Mouse (Mus musculus) MEL (cell line): Measurements from ENCODE around the gene Eef1g. TPM values are rescaled to one million over a fixed set of nuclear protein-coding genes. Genes with fewer than 3 reads are reported as not detected.

Experiments used
- DNase-seq: peaks from one replicate; pipeline ENCODE4 v3.0.0; 2011; ENCODE audit warnings: low read depth, low spot score
- H3K27ac ChIP-seq: 2 replicates; pipeline ENCODE4 v1.5.1; 2012; ENCODE audit warnings: low read depth, mild to moderate bottlenecking, control low read depth, low read length, moderate library complexity; ENCODE audit not compliant: control insufficient read depth
- H3K27me3 ChIP-seq, 2 experiments: fragments of 150-350 bp in 1 of 2; sonication (generic) in 1 of 2; 2 replicates each; pipeline ENCODE4 v1.6.1; 2012; ENCODE audit warnings: low read length in 2 of 2, mild to moderate bottlenecking in 2 of 2, improper control_type of control experiment in 1 of 2, moderate library complexity in 1 of 2; ENCODE audit not compliant: insufficient read depth in 2 of 2, control insufficient read depth in 1 of 2
- H3K36me3 ChIP-seq, 2 experiments: 2 replicates each; pipeline ENCODE4 v1.6.1; 2012 to 2014; ENCODE audit warnings: low read length in 2 of 2, improper control_type of control experiment in 1 of 2, inconsistent platforms in 1 of 2, mild to moderate bottlenecking in 1 of 2; ENCODE audit not compliant: insufficient read depth in 2 of 2, control insufficient read depth in 1 of 2
- H3K4me1 ChIP-seq, 2 experiments: fragments of 150-350 bp in 1 of 2; sonication (generic) in 1 of 2; 2 replicates each; pipeline ENCODE4 v1.6.1; 2012; ENCODE audit warnings: low read length in 2 of 2, improper control_type of control experiment in 1 of 2, mild to moderate bottlenecking in 1 of 2; ENCODE audit not compliant: insufficient read depth in 2 of 2, control insufficient read depth in 1 of 2
- H3K4me3 ChIP-seq, 2 experiments: fragments of 150-350 bp in 1 of 2; sonication (generic) in 1 of 2; 2 replicates each; pipeline ENCODE4 v1.5.1; 2012; ENCODE audit warnings: low read depth in 2 of 2, low read length in 2 of 2, mild to moderate bottlenecking in 2 of 2, moderate library complexity in 2 of 2, control low read depth in 1 of 2, improper control_type of control experiment in 1 of 2; ENCODE audit not compliant: control insufficient read depth in 1 of 2, insufficient read depth in 1 of 2
- H3K79me2 ChIP-seq: 2 replicates; pipeline ENCODE4 v1.6.1; 2012; ENCODE audit warnings: mild to moderate bottlenecking, low read length, moderate library complexity; ENCODE audit not compliant: control insufficient read depth, poor library complexity, insufficient read depth
- H3K9ac ChIP-seq: 2 replicates; pipeline ENCODE4 v1.6.1; 2012; ENCODE audit warnings: low read depth, mild to moderate bottlenecking, control low read depth, low read length, moderate library complexity; ENCODE audit not compliant: control insufficient read depth, poor library complexity, severe bottlenecking
- H3K9me3 ChIP-seq: fragments of 150-350 bp; sonication (generic); replicated peaks from 2 replicates; pipeline ENCODE4 v1.6.1; 2012; ENCODE audit warnings: mild to moderate bottlenecking, low read length, improper control_type of control experiment, moderate library complexity; ENCODE audit not compliant: insufficient read depth
- HCFC1 ChIP-seq: IDR thresholded peaks from 2 replicates; pipeline ENCODE4 v1.6.1; 2012; ENCODE audit warnings: low read depth, mild to moderate bottlenecking, inconsistent platforms, low read length, improper control_type of control experiment, moderate library complexity
- JUND ChIP-seq: IDR thresholded peaks from 2 replicates; pipeline ENCODE4 v1.6.1; 2011; ENCODE audit warnings: low read depth, mild to moderate bottlenecking, improper control_type of control experiment, low read length
- MAFK ChIP-seq: IDR thresholded peaks from 2 replicates; pipeline ENCODE4 v1.6.1; 2011; ENCODE audit warnings: low read depth, mild to moderate bottlenecking, low read length, improper control_type of control experiment, borderline replicate concordance
- MXI1 ChIP-seq: IDR thresholded peaks from 2 replicates; pipeline ENCODE4 v1.6.1; 2011; ENCODE audit warnings: mild to moderate bottlenecking, low read depth, low read length, improper control_type of control experiment
- MYB ChIP-seq: IDR thresholded peaks from 2 replicates; pipeline ENCODE4 v1.6.1; 2011; ENCODE audit warnings: mild to moderate bottlenecking, low read depth, low read length, improper control_type of control experiment
- USF1 ChIP-seq: IDR thresholded peaks from 2 replicates; pipeline ENCODE4 v1.6.1; 2014; ENCODE audit warnings: low read depth, mild to moderate bottlenecking, inconsistent platforms, low read length, improper control_type of control experiment, moderate library complexity
- ZKSCAN1 ChIP-seq: IDR thresholded peaks from 2 replicates; pipeline ENCODE4 v1.6.1; 2012; ENCODE audit warnings: low read depth, mild to moderate bottlenecking, inconsistent platforms, low read length, improper control_type of control experiment, moderate library complexity
- ZNF384 ChIP-seq: IDR thresholded peaks from 2 replicates; pipeline ENCODE4 v1.6.1; 2012; ENCODE audit warnings: low read depth, mild to moderate bottlenecking, inconsistent platforms, low read length, improper control_type of control experiment
- polyA plus RNA-seq, 2 experiments: library from polyadenylated mRNA; stranded (reverse) in 1 of 2; unstranded in 1 of 2; fragments of >175 nt in 1 of 2; fragments of >200 nt in 1 of 2; gene quantifications; 2 replicates each; pipeline versions ENCODE4 v1.2.1 to v1.2.4; 2012; ENCODE audit warnings: low replicate concordance in 2 of 2, low read depth in 1 of 2; ENCODE audit not compliant: insufficient read length in 2 of 2, insufficient read depth in 1 of 2, missing spikeins in 1 of 2
- total RNA-seq: library from RNA; depleted of rRNA; stranded (reverse); fragments of 300-350 nt; gene quantifications from 2 replicates; pipeline ENCODE4 v1.2.3, GENCODE M21; 2012

The Eef1g gene
- total and polyA plus RNA-seq, 3 experiments, result 1,362 to 1,817 (median 1,691) TPM

DNA sequence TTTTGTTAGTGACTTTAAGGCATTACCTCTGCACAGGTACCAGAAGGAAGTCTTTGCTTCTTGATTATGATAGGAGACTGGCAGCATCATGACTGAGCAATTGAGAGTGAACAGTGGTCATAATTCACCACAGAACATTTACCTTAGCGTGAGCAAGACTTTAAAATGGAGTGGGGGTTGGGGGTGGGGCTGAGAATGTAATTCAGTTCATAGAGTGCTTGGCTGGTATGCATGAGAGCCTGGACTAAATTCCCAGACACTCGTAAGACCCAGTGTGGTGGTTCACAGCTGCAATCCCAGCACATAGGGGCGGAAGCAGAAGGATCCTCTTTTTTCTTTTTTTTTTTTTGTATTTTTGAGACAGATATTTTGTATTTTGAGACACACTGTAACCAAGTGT is 52.5 kb downstream of the Eef1g start:
- H3K9ac ChIP-seq, result no peak overlapping the region
- no peak overlapping the region for H3K27ac ChIP-seq
- no peaks in the 10 kb centered on the region for H3K9me3 ChIP-seq
- no peak overlapping the region for H3K4me3 ChIP-seq
- no peak for TF ChIP-seq USF1
- TF ChIP-seq, all 39 proteins: peak for 0
- Histone ChIP-seq H3K27me3 (no peaks in the 10 kb centered on the region), H3K4me1 (no peaks in the 10 kb centered on the region), H3K79me2 (no peaks in the 10 kb centered on the region), H3K36me3 (no peaks in the 10 kb centered on the region)
- DNase-seq, result no peak

DNA sequence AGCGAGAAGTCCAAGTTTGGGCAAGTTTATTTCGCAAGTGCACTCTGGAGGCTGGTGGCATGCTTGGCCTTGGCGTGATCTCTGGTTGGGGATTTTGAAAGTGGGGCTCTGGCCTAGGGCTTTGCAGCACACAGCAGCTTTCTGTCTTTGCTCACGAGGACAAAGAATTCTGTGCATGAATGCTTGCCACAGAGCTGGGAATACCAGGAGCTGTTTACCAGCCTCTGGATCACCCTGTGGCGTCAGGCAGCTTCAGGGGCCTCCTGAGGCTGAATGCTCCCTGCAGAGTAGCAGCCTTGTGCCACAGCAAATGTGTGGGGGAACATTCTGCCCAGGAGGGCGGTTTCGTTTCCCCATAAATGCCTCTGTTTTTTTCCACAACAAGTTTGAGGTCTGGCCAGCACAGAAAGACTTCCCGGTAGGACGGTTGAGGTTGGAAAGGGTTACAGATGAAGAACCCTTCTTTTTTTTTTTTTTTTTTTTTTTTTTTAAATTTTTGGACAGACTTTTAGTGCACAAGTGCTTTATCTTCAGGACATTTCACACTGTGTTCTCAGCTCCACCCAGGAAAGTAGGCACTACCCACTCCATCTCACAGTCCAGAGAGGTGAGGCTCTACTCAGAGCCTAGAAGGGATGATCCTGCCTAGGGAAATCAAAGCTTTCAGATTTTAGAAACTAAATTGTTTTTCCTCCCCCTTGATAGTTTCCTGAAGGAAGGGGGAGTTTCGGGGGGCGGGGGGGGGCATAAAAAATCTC is 56.4 kb downstream of the Eef1g start:
- no peak overlapping the region for H3K27ac ChIP-seq
- DNase-seq, result no peak

DNA sequence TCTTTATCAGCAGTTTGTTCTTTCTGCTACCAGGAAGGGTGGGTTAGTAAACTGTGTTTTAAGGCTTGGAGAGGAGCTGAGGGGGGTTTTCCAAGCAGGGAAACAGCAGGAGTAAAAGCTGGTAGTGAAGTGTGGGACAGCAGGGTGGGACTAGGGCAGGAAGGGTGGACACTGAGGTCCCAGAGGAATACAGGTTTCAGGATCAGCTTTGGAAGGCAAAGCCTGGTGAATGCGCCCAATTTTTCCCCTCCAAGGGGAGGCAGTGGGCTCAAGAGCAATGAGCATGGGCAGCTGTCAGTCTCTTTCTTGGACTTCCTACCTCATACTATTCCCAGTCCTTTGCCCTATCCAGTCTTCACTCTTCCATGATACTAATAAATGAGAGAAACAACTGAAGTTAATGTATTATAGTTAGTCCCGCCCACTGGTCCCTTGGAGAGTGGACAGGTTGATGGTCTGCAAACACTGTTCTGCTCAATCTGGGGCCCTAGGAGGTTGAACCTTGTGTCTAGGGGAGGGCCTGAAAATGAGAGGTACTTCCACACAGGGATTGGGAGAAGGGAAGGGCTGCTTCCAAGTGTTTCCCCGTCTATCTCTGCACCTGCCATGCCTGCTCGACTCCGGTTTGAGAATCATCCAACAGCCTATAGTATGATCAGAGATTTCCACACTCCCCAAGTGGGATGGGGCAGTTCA is 58.9 kb downstream of the Eef1g start:
- no peak for TF ChIP-seq MXI1
- TF ChIP-seq ZKSCAN1, result no peak
- no peak for TF ChIP-seq JUND
- TF ChIP-seq HCFC1, result no peak

More for the DNA sequence above, 56.4 kb downstream of the Eef1g start:
- Histone ChIP-seq H3K9ac (no peak overlapping the region), H3K27me3 (no peaks in the 10 kb centered on the region), H3K4me1 (peaks cover 0 to 12% of the 10 kb centered on the region in 2 experiments; a peak in 3 of 4 replicates), H3K79me2 (no peaks in the 10 kb centered on the region), H3K36me3 (peaks cover 0 to 4% of the 10 kb centered on the region in 2 experiments; a peak in 2 of 4 replicates), H3K4me3 (no peak overlapping the region), H3K9me3 (no peaks in the 10 kb centered on the region)
- TF ChIP-seq MAFK, result no peak
- TF ChIP-seq ZNF384, result peak; percentile 13; the same call in 1 of the 2 replicates
- no peak for TF ChIP-seq MYB

More for the DNA sequence above, 58.9 kb downstream of the Eef1g start:
- H3K4me3 ChIP-seq, result no peak overlapping the region
- H3K36me3 ChIP-seq, result peaks cover 0 to 4% of the 10 kb centered on the region in 2 experiments; a peak in 2 of 4 replicates
- peaks cover 0 to 12% of the 10 kb centered on the region in 2 experiments; a peak in 3 of 4 replicates for H3K4me1 ChIP-seq
- H3K9ac ChIP-seq, result no peak overlapping the region
- H3K9me3 ChIP-seq, result no peaks in the 10 kb centered on the region
- no peak for DNase-seq
- H3K27me3 ChIP-seq, result no peaks in the 10 kb centered on the region
- H3K27ac ChIP-seq, result no peak overlapping the region
- H3K79me2 ChIP-seq, result no peaks in the 10 kb centered on the region
